Mouse (Mus musculus): Measurements from ENCODE around the gene Gripap1. TPM values are rescaled to one million over a fixed set of nuclear protein-coding genes. Genes with fewer than 3 reads are reported as not detected.

The Gripap1 gene
- polyA plus RNA-seq, 1 experiment from 2014 or later = 41.8 TPM

DNA sequence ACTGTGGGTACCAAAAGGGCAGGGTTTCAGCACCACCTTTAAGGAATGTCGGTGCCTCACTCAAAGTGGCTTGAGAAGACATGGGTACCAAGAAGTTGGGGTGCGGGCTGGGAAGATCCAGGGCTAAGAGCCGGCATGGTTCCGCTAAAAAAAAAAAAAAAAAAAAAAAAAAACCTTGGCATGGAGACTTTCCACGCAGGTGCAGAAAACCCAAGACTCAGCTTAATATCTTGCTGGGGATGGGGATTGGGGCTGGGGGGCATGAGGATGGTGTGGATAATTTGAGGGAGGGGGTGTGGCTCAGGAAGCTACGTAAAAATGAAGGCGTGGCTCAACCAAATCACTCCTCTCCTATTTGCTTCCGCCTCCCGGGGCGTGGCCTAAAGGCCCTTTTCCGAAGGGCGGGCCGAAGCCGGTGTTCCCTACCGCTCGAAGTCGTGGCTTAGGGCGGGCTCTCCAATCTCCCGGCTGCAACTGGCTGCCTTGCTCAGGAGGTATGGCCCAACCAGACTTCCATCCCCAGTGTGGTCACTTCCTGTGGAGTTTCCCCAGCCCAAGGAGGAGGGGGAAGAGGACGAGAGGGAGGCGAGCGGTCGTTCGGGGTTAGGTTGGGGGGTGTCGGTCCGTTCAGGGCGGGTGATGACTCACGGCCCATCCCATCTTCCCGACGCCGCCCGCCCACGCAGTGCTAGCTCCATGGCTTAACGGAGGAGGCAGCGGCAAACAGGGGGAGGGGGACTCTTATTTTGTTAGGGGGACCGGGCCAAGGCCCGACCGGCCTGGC lies 27.2 kb upstream of the Gripap1 start, which contains the start of gene Tfe3:
Tfe3 (plus strand) TSS at position 424 of the 784 bp plus-strand sequence.
- H3K27me3 ChIP-seq (ENCODE audit: control insufficient read depth, insufficient read depth, low read length) = no peaks in the 10 kb centered on the region
- H3K27ac ChIP-seq (ENCODE audit: low read length) = peak within 1 kb of the TSS; percentile 39; the same call in 1 of the 2 replicates
- H3K4me2 ChIP-seq (replicated peaks; ENCODE audit: low read depth, low read length) = peak within 1 kb of the TSS; percentile 57
- peaks cover 4% of the 10 kb centered on the region; the same call in 1 of the 2 replicates for H3K36me3 ChIP-seq (ENCODE audit: control insufficient read depth, insufficient read depth, low read length)
- WGBS = 15% methylated on average over 38 of the region's 38 CpGs
- peak; percentile 97 for ATAC-seq (ENCODE audit: insufficient number of reproducible peaks, insufficient read depth, low FRiP score, low read depth)
- no peaks in the 10 kb centered on the region for H3K4me1 ChIP-seq (ENCODE audit: control insufficient read depth, insufficient read depth, low read length)
- no peaks in the 10 kb centered on the region for H3K9me3 ChIP-seq (ENCODE audit: control insufficient read depth, low read depth, low read length)
- H3K9ac ChIP-seq (replicated peaks; ENCODE audit: low read depth, low read length) = peak within 1 kb of the TSS; percentile 63
- peak within 1 kb of the TSS; percentile 57 for H3K4me3 ChIP-seq (ENCODE audit: low read depth, low read length)

DNA sequence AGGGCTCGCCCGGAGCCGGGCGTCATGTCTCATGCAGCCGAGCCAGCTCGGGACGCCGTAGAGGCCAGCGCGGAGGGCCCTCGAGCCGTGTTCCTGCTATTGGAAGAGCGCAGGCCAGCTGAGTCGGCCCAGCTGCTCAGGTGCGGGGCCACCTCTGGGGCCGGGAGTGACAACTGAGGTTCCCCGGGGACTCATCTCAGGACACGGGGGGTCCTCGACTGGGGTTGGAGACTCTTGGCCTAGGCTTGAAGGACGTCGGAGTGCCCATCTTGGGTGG lies 26.7 kb upstream of the Gripap1 start:
- ATAC-seq (ENCODE audit: insufficient number of reproducible peaks, insufficient read depth, low FRiP score, low read depth) = 0 out of 2 replicates have a peak, but pooled peaks have one; percentile 1
- 19% methylated on average over 21 of the region's 21 CpGs for WGBS

DNA sequence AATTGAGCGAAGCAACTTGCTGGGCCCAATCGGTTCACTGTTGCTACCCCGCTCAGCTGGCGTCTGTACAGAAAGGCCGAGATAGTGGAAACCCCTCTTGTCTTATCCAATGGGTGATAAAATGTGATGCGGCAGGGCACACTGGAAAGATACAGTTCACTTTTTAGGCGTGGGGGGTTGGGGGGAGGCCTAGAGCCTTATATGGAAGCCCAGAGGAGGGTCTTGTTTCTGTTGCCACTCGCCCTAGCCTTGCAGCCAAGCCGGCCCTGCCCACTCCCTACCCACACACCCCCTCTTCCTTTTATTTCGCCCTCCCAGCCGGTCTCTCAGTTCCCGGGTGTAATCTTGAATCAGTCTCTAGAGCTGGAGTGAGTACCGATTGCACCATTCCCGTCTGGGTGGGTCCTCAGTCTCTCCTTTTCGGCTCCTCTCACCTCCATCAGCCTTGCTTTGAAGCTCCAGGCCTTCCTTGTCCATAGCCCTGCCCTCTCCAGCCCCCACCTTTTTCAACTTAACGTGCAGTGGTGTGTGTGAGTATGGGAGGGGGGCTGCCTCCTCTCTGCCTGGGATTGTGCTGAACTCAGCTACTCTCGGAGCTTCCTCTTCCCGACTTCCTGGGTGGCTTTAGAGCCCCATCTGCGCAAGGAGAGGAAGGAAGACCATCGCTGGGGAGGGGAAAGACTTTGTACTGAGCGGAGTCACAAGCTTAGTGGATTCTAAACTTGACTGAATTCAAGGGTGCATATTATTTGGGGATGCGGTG lies 25.8 kb upstream of the Gripap1 start:
- peak overlapping the region; percentile 57 for H3K4me3 ChIP-seq (ENCODE audit: low read depth, low read length)
- peak overlapping the region; percentile 39; the same call in 1 of the 2 replicates for H3K27ac ChIP-seq (ENCODE audit: low read length)
- H3K9ac ChIP-seq (replicated peaks; ENCODE audit: low read depth, low read length) = peak overlapping the region; percentile 63; the same call in 1 of the 2 replicates
- H3K4me1 ChIP-seq (ENCODE audit: control insufficient read depth, insufficient read depth, low read length) = no peaks in the 10 kb centered on the region
- H3K36me3 ChIP-seq (ENCODE audit: control insufficient read depth, insufficient read depth, low read length) = peaks cover 4% of the 10 kb centered on the region; the same call in 1 of the 2 replicates
- 18% methylated on average over 22 of the region's 22 CpGs for WGBS
- H3K4me2 ChIP-seq (replicated peaks; ENCODE audit: low read depth, low read length) = peak overlapping the region; percentile 57
- no peaks in the 10 kb centered on the region for H3K27me3 ChIP-seq (ENCODE audit: control insufficient read depth, insufficient read depth, low read length)
- no peaks in the 10 kb centered on the region for H3K9me3 ChIP-seq (ENCODE audit: control insufficient read depth, low read depth, low read length)
- no peak for ATAC-seq (ENCODE audit: insufficient number of reproducible peaks, insufficient read depth, low FRiP score, low read depth)

More for the DNA sequence above, 26.7 kb upstream of the Gripap1 start:
- Histone ChIP-seq H3K4me3 (ENCODE audit: low read depth, low read length) (peak overlapping the region; percentile 57), H3K4me2 (replicated peaks; ENCODE audit: low read depth, low read length) (peak overlapping the region; percentile 57), H3K27me3 (ENCODE audit: control insufficient read depth, insufficient read depth, low read length) (no peaks in the 10 kb centered on the region), H3K36me3 (ENCODE audit: control insufficient read depth, insufficient read depth, low read length) (peaks cover 4% of the 10 kb centered on the region; the same call in 1 of the 2 replicates), H3K9ac (replicated peaks; ENCODE audit: low read depth, low read length) (peak overlapping the region; percentile 63), H3K4me1 (ENCODE audit: control insufficient read depth, insufficient read depth, low read length) (no peaks in the 10 kb centered on the region), H3K27ac (ENCODE audit: low read length) (peak overlapping the region; percentile 39; the same call in 1 of the 2 replicates), H3K9me3 (ENCODE audit: control insufficient read depth, low read depth, low read length) (no peaks in the 10 kb centered on the region)

DNA sequence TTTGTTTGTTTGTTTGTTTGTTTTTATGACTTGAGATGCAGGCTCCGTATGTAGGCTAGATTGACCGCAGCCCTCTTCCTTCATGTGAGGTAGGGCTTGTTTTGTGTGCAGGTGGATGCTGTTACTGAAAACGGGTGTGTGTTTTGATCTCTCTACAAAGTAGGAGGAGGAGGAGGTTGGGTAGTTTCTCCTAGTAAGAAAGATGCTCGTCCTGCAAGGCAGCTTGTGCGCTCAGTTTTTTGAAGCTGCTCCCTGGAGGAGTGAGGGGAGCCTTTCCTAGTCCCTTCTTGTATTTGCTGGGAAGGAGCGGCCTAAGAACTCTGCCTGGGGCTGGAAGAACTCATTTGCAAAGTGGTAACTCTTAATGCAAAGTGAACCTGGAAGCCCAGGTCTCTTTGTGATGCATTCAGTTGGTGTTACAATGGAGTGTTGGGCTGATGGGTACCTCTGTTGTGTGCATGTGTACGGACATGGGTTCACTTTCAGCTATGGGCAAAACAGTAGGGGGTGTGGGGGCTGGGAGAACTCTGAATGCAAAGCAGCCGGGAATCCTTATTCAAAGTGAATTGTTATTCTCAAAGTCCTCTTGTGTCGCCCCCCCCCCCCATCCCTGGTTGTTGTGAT lies 24.8 kb upstream of the Gripap1 start:
- Histone ChIP-seq H3K4me2 (replicated peaks; ENCODE audit: low read depth, low read length) (peak overlapping the region; percentile 57), H3K9me3 (ENCODE audit: control insufficient read depth, low read depth, low read length) (no peaks in the 10 kb centered on the region), H3K27me3 (ENCODE audit: control insufficient read depth, insufficient read depth, low read length) (no peaks in the 10 kb centered on the region), H3K4me1 (ENCODE audit: control insufficient read depth, insufficient read depth, low read length) (no peaks in the 10 kb centered on the region), H3K9ac (replicated peaks; ENCODE audit: low read depth, low read length) (no peak overlapping the region), H3K36me3 (ENCODE audit: control insufficient read depth, insufficient read depth, low read length) (peaks cover 4% of the 10 kb centered on the region; the same call in 1 of the 2 replicates), H3K27ac (ENCODE audit: low read length) (no peak overlapping the region), H3K4me3 (ENCODE audit: low read depth, low read length) (peak overlapping the region; percentile 57)
- 24% methylated on average over 9 of the region's 9 CpGs for WGBS
- ATAC-seq (ENCODE audit: insufficient number of reproducible peaks, insufficient read depth, low FRiP score, low read depth) = no peak

DNA sequence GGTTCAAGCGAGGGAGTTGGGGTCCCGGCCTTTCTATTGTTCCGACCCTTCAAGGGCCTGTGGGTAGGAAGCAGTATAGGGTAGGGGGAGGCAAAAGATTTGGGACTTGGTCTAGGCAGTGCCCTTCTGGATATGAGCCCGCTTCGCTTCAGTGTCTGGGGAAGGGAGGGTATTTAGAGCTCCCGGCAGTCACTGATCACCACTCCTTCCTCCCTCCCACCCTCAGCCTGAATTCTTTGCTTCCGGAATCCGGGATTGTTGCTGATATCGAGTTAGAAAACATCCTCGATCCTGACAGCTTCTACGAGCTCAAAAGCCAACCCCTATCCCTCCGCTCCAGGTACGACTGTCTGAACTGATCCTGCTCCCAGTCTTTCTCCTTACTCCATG lies 24.3 kb upstream of the Gripap1 start:
- Histone ChIP-seq H3K27ac (ENCODE audit: low read length) (no peak overlapping the region), H3K4me3 (ENCODE audit: low read depth, low read length) (peak overlapping the region; percentile 6; the same call in 1 of the 2 replicates), H3K9me3 (ENCODE audit: control insufficient read depth, low read depth, low read length) (no peaks in the 10 kb centered on the region), H3K9ac (replicated peaks; ENCODE audit: low read depth, low read length) (peak overlapping the region; percentile 6; the same call in 1 of the 2 replicates), H3K4me2 (replicated peaks; ENCODE audit: low read depth, low read length) (peak overlapping the region; percentile 57), H3K4me1 (ENCODE audit: control insufficient read depth, insufficient read depth, low read length) (no peaks in the 10 kb centered on the region), H3K27me3 (ENCODE audit: control insufficient read depth, insufficient read depth, low read length) (no peaks in the 10 kb centered on the region), H3K36me3 (ENCODE audit: control insufficient read depth, insufficient read depth, low read length) (peaks cover 4% of the 10 kb centered on the region; the same call in 1 of the 2 replicates)
- no peak for ATAC-seq (ENCODE audit: insufficient number of reproducible peaks, insufficient read depth, low FRiP score, low read depth)
- 24% methylated on average over 13 of the region's 13 CpGs for WGBS

DNA sequence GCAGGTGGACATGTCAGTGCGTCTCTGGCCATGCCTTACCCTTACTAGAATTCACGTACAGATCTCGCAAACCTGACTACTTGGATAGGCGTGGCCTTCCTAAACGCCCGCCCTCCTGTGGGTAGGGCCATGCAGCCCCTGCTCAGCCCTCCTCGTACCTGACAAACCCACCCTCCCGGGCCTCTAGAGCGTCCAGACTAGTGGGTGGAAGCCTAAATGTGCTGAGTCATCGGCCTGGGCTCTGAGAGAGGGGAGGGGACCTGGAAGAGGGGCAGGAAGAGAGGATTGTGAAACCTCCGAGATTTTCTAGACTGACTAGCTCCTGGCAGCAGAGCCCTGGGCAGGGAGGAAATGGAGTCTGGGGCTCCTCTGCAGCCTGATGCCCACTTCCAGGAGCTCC lies 23.8 kb upstream of the Gripap1 start:
- Histone ChIP-seq H3K4me1 (ENCODE audit: control insufficient read depth, insufficient read depth, low read length) (no peaks in the 10 kb centered on the region), H3K9ac (replicated peaks; ENCODE audit: low read depth, low read length) (peak overlapping the region; percentile 6; the same call in 1 of the 2 replicates), H3K27ac (ENCODE audit: low read length) (no peak overlapping the region), H3K27me3 (ENCODE audit: control insufficient read depth, insufficient read depth, low read length) (no peaks in the 10 kb centered on the region), H3K9me3 (ENCODE audit: control insufficient read depth, low read depth, low read length) (no peaks in the 10 kb centered on the region), H3K4me3 (ENCODE audit: low read depth, low read length) (peak overlapping the region; percentile 6; the same call in 1 of the 2 replicates), H3K36me3 (ENCODE audit: control insufficient read depth, insufficient read depth, low read length) (peaks cover 6% of the 10 kb centered on the region; the same call in 1 of the 2 replicates), H3K4me2 (replicated peaks; ENCODE audit: low read depth, low read length) (peak overlapping the region; percentile 57)
- peak; percentile 75 for ATAC-seq (ENCODE audit: insufficient number of reproducible peaks, insufficient read depth, low FRiP score, low read depth)
- 18% methylated on average over 11 of the region's 11 CpGs for WGBS

DNA sequence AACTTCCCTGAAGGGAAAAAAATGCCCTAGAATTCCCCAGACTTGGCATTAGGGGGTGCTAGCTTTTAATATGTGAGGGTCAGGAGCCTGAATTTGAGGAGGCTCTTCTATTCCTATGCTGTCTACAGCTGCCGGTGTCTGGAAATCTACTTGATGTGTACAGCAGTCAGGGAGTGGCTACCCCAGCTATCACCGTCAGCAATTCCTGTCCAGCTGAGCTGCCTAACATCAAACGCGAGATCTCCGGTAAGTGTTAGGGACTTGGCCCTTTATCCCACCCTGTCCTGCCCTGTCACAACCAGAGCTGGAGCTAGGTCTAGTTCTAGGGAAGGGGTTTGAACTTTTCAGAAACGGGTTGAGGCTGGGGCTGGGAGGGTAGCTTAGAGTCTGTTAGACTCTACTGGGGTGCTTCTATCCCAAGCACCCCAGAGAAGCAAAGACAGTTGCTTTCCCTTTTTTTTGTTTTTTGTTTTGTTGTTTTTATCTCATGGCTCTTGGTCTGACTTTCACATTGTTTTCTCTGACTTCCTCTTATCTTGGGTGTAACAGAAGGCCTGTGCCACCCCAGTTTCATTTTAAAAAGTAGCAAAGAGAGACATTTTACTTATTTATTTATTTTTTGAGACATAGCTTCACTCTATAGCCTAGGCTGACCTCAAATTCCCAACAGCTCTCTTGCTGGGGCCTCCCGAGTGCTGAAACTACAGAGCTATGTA lies 20.1 kb upstream of the Gripap1 start:
- H3K36me3 ChIP-seq (ENCODE audit: control insufficient read depth, insufficient read depth, low read length) = peaks cover 14% of the 10 kb centered on the region; the same call in 1 of the 2 replicates
- no peaks in the 10 kb centered on the region for H3K4me1 ChIP-seq (ENCODE audit: control insufficient read depth, insufficient read depth, low read length)
- H3K27me3 ChIP-seq (ENCODE audit: control insufficient read depth, insufficient read depth, low read length) = no peaks in the 10 kb centered on the region
- H3K9me3 ChIP-seq (ENCODE audit: control insufficient read depth, low read depth, low read length) = no peaks in the 10 kb centered on the region
- H3K4me2 ChIP-seq (replicated peaks; ENCODE audit: low read depth, low read length) = no peak overlapping the region
- no peak for ATAC-seq (ENCODE audit: insufficient number of reproducible peaks, insufficient read depth, low FRiP score, low read depth)
- 79% methylated on average over 7 of the region's 7 CpGs for WGBS
- H3K27ac ChIP-seq (ENCODE audit: low read length) = no peak overlapping the region
- H3K9ac ChIP-seq (replicated peaks; ENCODE audit: low read depth, low read length) = no peak overlapping the region
- no peak overlapping the region for H3K4me3 ChIP-seq (ENCODE audit: low read depth, low read length)
